12 mouse cellular contexts compared by ENCODE assay signal in genomic region chr13:113047018-113047417, GRCm38 (mm10). TPM values are rescaled to one million over a fixed set of nuclear protein-coding genes. Genes with fewer than 3 reads are reported as not detected.
DNase-seq lines count a peak whose midpoint lies in the region; ATAC-seq lines count a peak whose summit lies in the region.
"Had no signal": no experiment of that assay in that cellular context is flagged by ENCODE, and none has a peak within 500 bp of the region (broad histone marks: within the 10 kb centered on the region; RNA-seq: fewer than 3 reads in every experiment).

No protein-coding gene starts in this region.

- no peak overlapping the region for H3K9ac ChIP-seq in lung, embryonic 15.5 days
- no peak overlapping the region for H3K9ac ChIP-seq in forebrain, embryonic 15.5 days (replicated peaks)
- H3K9ac ChIP-seq in stomach, embryonic 15.5 days: no peak overlapping the region
- H3K9ac ChIP-seq: liver, embryonic 15.5 days had no signal

- DNase-seq in lung, postnatal 25 days (ENCODE audit: low spot score): no peak
- no peak for DNase-seq in midbrain, embryonic 10.5 days (ENCODE audit: low spot score)
- no peak for DNase-seq in ovary, postnatal 14 days (ENCODE audit: low spot score)
- DNase-seq in embryo, embryonic 10.5 days (ENCODE audit: low spot score): no peak
- no peak for DNase-seq in adrenal gland, postnatal 14 days
- DNase-seq: right cerebral cortex, postnatal 14 days had no signal

- no peaks in the 10 kb centered on the region for H3K9me3 ChIP-seq in lung, embryonic 15.5 days
- no peaks in the 10 kb centered on the region for H3K9me3 ChIP-seq in forebrain, embryonic 15.5 days
- no peaks in the 10 kb centered on the region for H3K9me3 ChIP-seq in midbrain, embryonic 10.5 days (replicated peaks)
- no peaks in the 10 kb centered on the region for H3K9me3 ChIP-seq in stomach, embryonic 15.5 days
- H3K9me3 ChIP-seq: liver, embryonic 15.5 days had no signal

- H3K4me1 ChIP-seq in lung, embryonic 15.5 days: peaks cover 11% of the 10 kb centered on the region; the same call in 1 of the 2 replicates
- 0 out of 2 replicates have a peak, but pooled peaks cover 12% of the 10 kb centered on the region for H3K4me1 ChIP-seq in forebrain, embryonic 15.5 days
- H3K4me1 ChIP-seq in midbrain, embryonic 10.5 days: peaks cover 12% of the 10 kb centered on the region
- no peaks in the 10 kb centered on the region for H3K4me1 ChIP-seq in stomach, embryonic 15.5 days
- H3K4me1 ChIP-seq: liver, embryonic 15.5 days had no signal

- no peaks in the 10 kb centered on the region for H3K27me3 ChIP-seq in lung, embryonic 15.5 days
- no peaks in the 10 kb centered on the region for H3K27me3 ChIP-seq in forebrain, embryonic 15.5 days
- no peaks in the 10 kb centered on the region for H3K27me3 ChIP-seq in midbrain, embryonic 10.5 days (ENCODE audit: low read depth, poor library complexity, severe bottlenecking)
- H3K27me3 ChIP-seq in stomach, embryonic 15.5 days (replicated peaks): no peaks in the 10 kb centered on the region

- peak; percentile 35; the same call in 1 of the 2 replicates for ATAC-seq in lung, embryonic 15.5 days (ENCODE audit: borderline replicate concordance, extremely low read depth, low FRiP score, low TSS enrichment)
- ATAC-seq in forebrain, embryonic 15.5 days (replicated peaks): peak; percentile 47
- no peak for ATAC-seq in stomach, embryonic 15.5 days (ENCODE audit: insufficient read depth, low FRiP score, low read depth)

- H3K4me2 ChIP-seq in lung, embryonic 15.5 days: peak overlapping the region; percentile 58; the same call in 1 of the 2 replicates
- no peak overlapping the region for H3K4me2 ChIP-seq in forebrain, embryonic 15.5 days (replicated peaks)
- H3K4me2 ChIP-seq in stomach, embryonic 15.5 days: peak overlapping the region; percentile 46; the same call in 1 of the 2 replicates

- H3K36me3 ChIP-seq in lung, embryonic 15.5 days: peaks cover 10% of the 10 kb centered on the region
- H3K36me3 ChIP-seq in forebrain, embryonic 15.5 days: no peaks in the 10 kb centered on the region
- H3K36me3 ChIP-seq in midbrain, embryonic 10.5 days: peaks cover 24% of the 10 kb centered on the region
- no peaks in the 10 kb centered on the region for H3K36me3 ChIP-seq in stomach, embryonic 15.5 days
- H3K36me3 ChIP-seq: liver, embryonic 15.5 days had no signal

- H3K27ac ChIP-seq in lung, embryonic 15.5 days: no peak overlapping the region
- H3K27ac ChIP-seq in forebrain, embryonic 15.5 days (replicated peaks): no peak overlapping the region
- H3K27ac ChIP-seq in midbrain, embryonic 10.5 days (replicated peaks): no peak overlapping the region
- no peak overlapping the region for H3K27ac ChIP-seq in stomach, embryonic 15.5 days
- H3K27ac ChIP-seq: liver, embryonic 15.5 days had no signal

- H3K4me3 ChIP-seq in lung, embryonic 15.5 days: no peak overlapping the region
- no peak overlapping the region for H3K4me3 ChIP-seq in forebrain, embryonic 15.5 days
- H3K4me3 ChIP-seq in midbrain, embryonic 10.5 days: peak overlapping the region; percentile 64; the same call in 1 of the 2 replicates
- no peak overlapping the region for H3K4me3 ChIP-seq in stomach, embryonic 15.5 days (replicated peaks)

RNA-seq across cellular contexts. Expression of gene Gpx8, which starts 0.8 kb away (rescaled TPM):
- polyA plus RNA-seq in lung, embryonic 15.5 days (2015; fragmentation: Nextera tagmentation; extraction: Ambion mirVana): 175 TPM in 2 replicates
- polyA plus RNA-seq in forebrain, embryonic 15.5 days (2015; fragmentation: Nextera tagmentation; extraction: Ambion mirVana): 43.9 and 47.7 TPM in 2 replicates
- polyA plus RNA-seq in midbrain, embryonic 10.5 days (2016; fragmentation: Nextera tagmentation; extraction: Ambion mirVana): 104 and 109 TPM in 2 replicates
- polyA plus RNA-seq in stomach, embryonic 15.5 days (2015; fragmentation: Nextera tagmentation; extraction: Ambion mirVana): 137 and 143 TPM in 2 replicates
- 76.6 and 82.5 TPM in 2 replicates for total RNA-seq in adrenal gland, postnatal 14 days (2021)

RNA-seq across cellular contexts. Expression of gene Cdc20b, which starts 12.1 kb away (rescaled TPM):
- polyA plus RNA-seq in lung, embryonic 15.5 days (2015; fragmentation: Nextera tagmentation; extraction: Ambion mirVana): 2.1 and 2.8 TPM in 2 replicates
- polyA plus RNA-seq in forebrain, embryonic 15.5 days (2015; fragmentation: Nextera tagmentation; extraction: Ambion mirVana): 0.52 and 0.64 TPM in 2 replicates
- polyA plus RNA-seq in midbrain, embryonic 10.5 days (2016; fragmentation: Nextera tagmentation; extraction: Ambion mirVana): 0.17 TPM in 1 of 2 replicates, not detected in the other
- not detected in 2 replicates for polyA plus RNA-seq in stomach, embryonic 15.5 days (2015; fragmentation: Nextera tagmentation; extraction: Ambion mirVana)
- total RNA-seq in adrenal gland, postnatal 14 days (2021): not detected in 2 replicates
- total RNA-seq: common myeloid progenitor, adult 5-6 weeks had no signal
- polyA plus RNA-seq: liver, embryonic 15.5 days had no signal

RNA-seq across cellular contexts. Expression of gene Mcidas, which starts 53.4 kb away (rescaled TPM):
- 6.3 and 6.9 TPM in 2 replicates for polyA plus RNA-seq in lung, embryonic 15.5 days (2015; fragmentation: Nextera tagmentation; extraction: Ambion mirVana)
- polyA plus RNA-seq in forebrain, embryonic 15.5 days (2015; fragmentation: Nextera tagmentation; extraction: Ambion mirVana): 0.69 and 1.1 TPM in 2 replicates
- 0.25 TPM in 1 of 2 replicates, not detected in the other for polyA plus RNA-seq in midbrain, embryonic 10.5 days (2016; fragmentation: Nextera tagmentation; extraction: Ambion mirVana)
- 0.21 and 0.35 TPM in 2 replicates for polyA plus RNA-seq in stomach, embryonic 15.5 days (2015; fragmentation: Nextera tagmentation; extraction: Ambion mirVana)
- total RNA-seq in adrenal gland, postnatal 14 days (2021): not detected in 2 replicates
- total RNA-seq: common myeloid progenitor, adult 5-6 weeks had no signal
- polyA plus RNA-seq: liver, embryonic 15.5 days; testis, adult 2 months had no signal

RNA-seq across cellular contexts. Expression of gene Gzma, which starts 53.8 kb away (rescaled TPM):
- polyA plus RNA-seq in lung, embryonic 15.5 days (2015; fragmentation: Nextera tagmentation; extraction: Ambion mirVana): 3.9 and 18.9 TPM in 2 replicates
- not detected in 2 replicates for polyA plus RNA-seq in forebrain, embryonic 15.5 days (2015; fragmentation: Nextera tagmentation; extraction: Ambion mirVana)
- polyA plus RNA-seq in midbrain, embryonic 10.5 days (2016; fragmentation: Nextera tagmentation; extraction: Ambion mirVana): not detected in 2 replicates
- 1.3 and 1.8 TPM in 2 replicates for polyA plus RNA-seq in stomach, embryonic 15.5 days (2015; fragmentation: Nextera tagmentation; extraction: Ambion mirVana)
- total RNA-seq in adrenal gland, postnatal 14 days (2021): 0.67 and 1.2 TPM in 2 replicates

RNA-seq across cellular contexts. Expression of gene Ccno, which starts 59.4 kb away (rescaled TPM):
- 12.3 and 13.5 TPM in 2 replicates for polyA plus RNA-seq in lung, embryonic 15.5 days (2015; fragmentation: Nextera tagmentation; extraction: Ambion mirVana)
- polyA plus RNA-seq in forebrain, embryonic 15.5 days (2015; fragmentation: Nextera tagmentation; extraction: Ambion mirVana): 1.2 and 2.3 TPM in 2 replicates
- 0.21 and 0.79 TPM in 2 replicates for polyA plus RNA-seq in midbrain, embryonic 10.5 days (2016; fragmentation: Nextera tagmentation; extraction: Ambion mirVana)
- 0.50 and 0.67 TPM in 2 replicates for polyA plus RNA-seq in stomach, embryonic 15.5 days (2015; fragmentation: Nextera tagmentation; extraction: Ambion mirVana)
- 0.71 and 1.6 TPM in 2 replicates for total RNA-seq in adrenal gland, postnatal 14 days (2021)
- total RNA-seq: common myeloid progenitor, adult 5-6 weeks had no signal
